Mouse (Mus musculus): ENCODE data around the gene Cnnm3. TPM values are rescaled to one million over a fixed set of nuclear protein-coding genes. Genes with fewer than 3 reads are reported as not detected.

Gene Cnnm3
- polyA plus RNA-seq, 1 experiment from 2014 or later = 4.4 TPM

- H3K4me2 ChIP-seq (replicated peaks) = no peak overlapping the region
- no peak overlapping the region for H3K9ac ChIP-seq
- H3K9me3 ChIP-seq = no peaks in the 10 kb centered on the region
- H3K36me3 ChIP-seq = no peaks in the 10 kb centered on the region
- no peak overlapping the region for H3K4me3 ChIP-seq
- no peak for ATAC-seq (ENCODE audit: low FRiP score, low read depth)
- WGBS = 78% methylated on average over 8 of the region's 8 CpGs
- no peak overlapping the region for H3K27ac ChIP-seq
- peaks cover 63% of the 10 kb centered on the region for H3K4me1 ChIP-seq
- no peaks in the 10 kb centered on the region for H3K27me3 ChIP-seq
Observed at GRCm38 (mm10) chr1:36573524-36573923, 61.9 kb downstream of the Cnnm3 start.

GRCm38 (mm10) chr1:36574196-36574955 is 62.7 kb downstream of the Cnnm3 start:
- no peaks in the 10 kb centered on the region for H3K36me3 ChIP-seq
- H3K4me1 ChIP-seq = peaks cover 58% of the 10 kb centered on the region
- no peaks in the 10 kb centered on the region for H3K9me3 ChIP-seq
- H3K27me3 ChIP-seq = no peaks in the 10 kb centered on the region
- 80% methylated on average over 5 of the region's 5 CpGs for WGBS
- H3K27ac ChIP-seq = no peak overlapping the region; the same call in 1 of the 2 replicates
- H3K4me3 ChIP-seq = no peak overlapping the region
- H3K9ac ChIP-seq = no peak overlapping the region
- H3K4me2 ChIP-seq (replicated peaks) = no peak overlapping the region
- ATAC-seq (ENCODE audit: low FRiP score, low read depth) = no peak

- ATAC-seq (ENCODE audit: low FRiP score, low read depth) = no peak
- Histone ChIP-seq H3K4me3 (no peak overlapping the region), H3K27me3 (no peaks in the 10 kb centered on the region), H3K4me1 (peaks cover 60% of the 10 kb centered on the region), H3K36me3 (no peaks in the 10 kb centered on the region), H3K4me2 (replicated peaks) (no peak overlapping the region), H3K27ac (no peak overlapping the region), H3K9ac (no peak overlapping the region), H3K9me3 (no peaks in the 10 kb centered on the region)
- 52% methylated on average over 6 of the region's 6 CpGs for WGBS
Observed at GRCm38 (mm10) chr1:36575347-36575746, 63.7 kb downstream of the Cnnm3 start.

- Histone ChIP-seq H3K4me1 (peaks cover 69% of the 10 kb centered on the region), H3K4me3 (no peak overlapping the region), H3K27me3 (no peaks in the 10 kb centered on the region), H3K9me3 (no peaks in the 10 kb centered on the region), H3K4me2 (replicated peaks) (no peak overlapping the region), H3K27ac (no peak overlapping the region), H3K9ac (no peak overlapping the region; the same call in 1 of the 2 replicates), H3K36me3 (no peaks in the 10 kb centered on the region)
- ATAC-seq (ENCODE audit: low FRiP score, low read depth) = no peak
- WGBS = 44% methylated on average over 6 of the region's 6 CpGs
Observed at GRCm38 (mm10) chr1:36576991-36577675, 65.5 kb downstream of the Cnnm3 start.

Small RNA genes lying within 50 kb of the gene (microRNA-seq; reads per million reads assigned to microRNA genes)
- gene Gm47280 = not detected

Other genes with a start within 250 kb of the Cnnm3 start
- gene Neurl3, start 237.2 kb upstream of the Cnnm3 start, polyA plus RNA-seq (2015; fragmentation: Nextera tagmentation; extraction: Ambion mirVana) = 0.83 and 2.0 TPM in 2 replicates
- 6.7 and 9.2 TPM in 2 replicates for gene Arid5a, start 204.1 kb upstream of the Cnnm3 start, polyA plus RNA-seq (2015; fragmentation: Nextera tagmentation; extraction: Ambion mirVana)
- 48.3 and 49.5 TPM in 2 replicates for gene Kansl3, start 142.7 kb upstream of the Cnnm3 start, polyA plus RNA-seq (2015; fragmentation: Nextera tagmentation; extraction: Ambion mirVana)
- gene Fer1l5, start 139.6 kb upstream of the Cnnm3 start, polyA plus RNA-seq (2015; fragmentation: Nextera tagmentation; extraction: Ambion mirVana) = 0.97 and 1.1 TPM in 2 replicates
- gene Lman2l, start 66.6 kb upstream of the Cnnm3 start, polyA plus RNA-seq (2015; fragmentation: Nextera tagmentation; extraction: Ambion mirVana) = 53.2 and 56.8 TPM in 2 replicates
- gene Cnnm4, start 40.2 kb upstream of the Cnnm3 start, polyA plus RNA-seq (2015; fragmentation: Nextera tagmentation; extraction: Ambion mirVana) = 19.5 and 20.4 TPM in 2 replicates
- gene Ankrd23, start 25.0 kb downstream of the Cnnm3 start, polyA plus RNA-seq (2015; fragmentation: Nextera tagmentation; extraction: Ambion mirVana) = 20.1 and 20.8 TPM in 2 replicates
- gene Gm42417, start 27.6 kb downstream of the Cnnm3 start, polyA plus RNA-seq (2015; fragmentation: Nextera tagmentation; extraction: Ambion mirVana) = 0.33 and 0.92 TPM in 2 replicates
- 27.7 and 28.0 TPM in 2 replicates for gene Ankrd39, start 35.6 kb downstream of the Cnnm3 start, polyA plus RNA-seq (2015; fragmentation: Nextera tagmentation; extraction: Ambion mirVana)
- gene Sema4c, start 46.5 kb downstream of the Cnnm3 start, polyA plus RNA-seq (2015; fragmentation: Nextera tagmentation; extraction: Ambion mirVana) = 21.8 and 22.7 TPM in 2 replicates
- 0.53 and 0.69 TPM in 2 replicates for gene Fam178b, start 171.3 kb downstream of the Cnnm3 start, polyA plus RNA-seq (2015; fragmentation: Nextera tagmentation; extraction: Ambion mirVana)
- gene Cox5b, start 179.6 kb downstream of the Cnnm3 start, polyA plus RNA-seq (2015; fragmentation: Nextera tagmentation; extraction: Ambion mirVana) = 479 and 511 TPM in 2 replicates
- gene 4933424G06Rik, start 198.3 kb downstream of the Cnnm3 start, polyA plus RNA-seq (2015; fragmentation: Nextera tagmentation; extraction: Ambion mirVana) = not detected in 2 replicates
- 105 and 119 TPM in 2 replicates for gene Actr1b, start 202.6 kb downstream of the Cnnm3 start, polyA plus RNA-seq (2015; fragmentation: Nextera tagmentation; extraction: Ambion mirVana)
- 0.34 and 1.2 TPM in 2 replicates for gene Zap70, start 249.9 kb downstream of the Cnnm3 start, polyA plus RNA-seq (2015; fragmentation: Nextera tagmentation; extraction: Ambion mirVana)